Mouse (Mus musculus) small intestine, adult 2 months (tissue): ENCODE data around the gene Fbxo10. TPM values are rescaled to one million over a fixed set of nuclear protein-coding genes. Genes with fewer than 3 reads are reported as not detected.
"Not testable (repeated sequence)": the region's sequence is repeated elsewhere in the genome, so short reads cannot be mapped to it uniquely, and the experiment has no call there.

ENCODE experiments used
- H3K27ac ChIP-seq: fragments of 200-500 bp; 2 replicates; pipeline ENCODE4 v1.5.1; 2012; ENCODE audit warnings: low read depth, low read length, control low read depth, inconsistent platforms; ENCODE audit not compliant: insufficient read depth
- H3K27me3 ChIP-seq: fragments of 200-500 bp; 2 replicates; pipeline ENCODE4 v1.6.1; 2012; ENCODE audit warnings: mild to moderate bottlenecking, moderate library complexity, low read length, inconsistent platforms; ENCODE audit not compliant: control insufficient read depth, insufficient read depth
- H3K36me3 ChIP-seq: fragments of 200-500 bp; 2 replicates; pipeline ENCODE4 v1.6.1; 2012; ENCODE audit warnings: mild to moderate bottlenecking, low read length, control low read depth, inconsistent platforms; ENCODE audit not compliant: control insufficient read depth, insufficient read depth
- H3K4me1 ChIP-seq: fragments of 200-500 bp; 2 replicates; pipeline ENCODE4 v1.6.1; 2012; ENCODE audit warnings: low read length, inconsistent platforms, mixed read lengths; ENCODE audit not compliant: control insufficient read depth, insufficient read depth, insufficient read length
- H3K4me3 ChIP-seq: fragments of 200-500 bp; 2 replicates; pipeline ENCODE4 v1.5.1; 2012; ENCODE audit warnings: low read depth, mild to moderate bottlenecking, control low read depth, inconsistent platforms, low read length, moderate library complexity
- CTCF ChIP-seq: fragments of 200-500 bp; IDR thresholded peaks from 2 replicates; pipeline ENCODE4 v1.5.1; 2012; ENCODE audit warnings: low read depth, mild to moderate bottlenecking, control low read depth, inconsistent platforms, low read length, moderate library complexity, mixed read lengths; ENCODE audit not compliant: insufficient replicate concordance, insufficient read length; ENCODE audit errors: extremely low read depth
- POLR2A ChIP-seq: fragments of 200-500 bp; IDR thresholded peaks from 2 replicates; pipeline ENCODE4 v1.6.1; 2012; ENCODE audit warnings: low read depth, mild to moderate bottlenecking, control low read depth, inconsistent platforms, low read length, moderate library complexity
- WGBS: fragments of 180-500 bp; shearing (Covaris S2); methylation state at CpG from one replicate; pipeline ENCODE4 v1.1.7; 2018; 5-methylcytosine and 5-hydroxymethylcytosine counted together
- polyA plus RNA-seq: library from polyadenylated mRNA; depleted of rRNA; stranded (reverse); fragments of >200 nt; gene quantifications from 2 replicates; pipeline ENCODE4 v1.2.3, GENCODE M21; 2012

Fbxo10 gene
- polyA plus RNA-seq, 1 experiment: 2.4 TPM

GRCm38 (mm10) chr4:45072261-45072973 lies 12.0 kb downstream of the Fbxo10 start:
- no peak for TF ChIP-seq POLR2A
- TF ChIP-seq CTCF: no peak
- 71% methylated on average over 15 of the region's 15 CpGs for WGBS
- Histone ChIP-seq H3K4me3 (no peak overlapping the region), H3K27me3 (peaks cover 8% of the 10 kb centered on the region), H3K4me1 (no peaks in the 10 kb centered on the region), H3K36me3 (no peaks in the 10 kb centered on the region), H3K27ac (no peak overlapping the region)

GRCm38 (mm10) chr4:45067742-45068141 lies 16.7 kb downstream of the Fbxo10 start:
- Histone ChIP-seq H3K27me3 (peaks cover 12% of the 10 kb centered on the region), H3K27ac (no peak overlapping the region), H3K36me3 (no peaks in the 10 kb centered on the region), H3K4me3 (no peak overlapping the region), H3K4me1 (no peaks in the 10 kb centered on the region)
- 81% methylated on average over 4 of the region's 4 CpGs for WGBS
- TF ChIP-seq POLR2A (no peak), CTCF (no peak)

- H3K36me3 ChIP-seq: no peaks in the 10 kb centered on the region
- WGBS: 48% methylated on average over 2 of the region's 2 CpGs
- TF ChIP-seq POLR2A: no peak
- TF ChIP-seq CTCF: no peak
- H3K27ac ChIP-seq: no peak overlapping the region
- no peak overlapping the region for H3K4me3 ChIP-seq
- no peaks in the 10 kb centered on the region for H3K4me1 ChIP-seq
- H3K27me3 ChIP-seq: peaks cover 7% of the 10 kb centered on the region
These were observed 18.2 kb downstream of the Fbxo10 start for GRCm38 (mm10) chr4:45066036-45066730.

- WGBS: 39% methylated on average over 2 of the region's 2 CpGs
- Histone ChIP-seq H3K27me3 (peaks cover 18% of the 10 kb centered on the region), H3K4me3 (no peak overlapping the region), H3K27ac (no peak overlapping the region), H3K4me1 (no peaks in the 10 kb centered on the region), H3K36me3 (no peaks in the 10 kb centered on the region)
- TF ChIP-seq POLR2A (no peak), CTCF (no peak)
These were observed 19.8 kb downstream of the Fbxo10 start for GRCm38 (mm10) chr4:45064577-45064976.

DNA sequence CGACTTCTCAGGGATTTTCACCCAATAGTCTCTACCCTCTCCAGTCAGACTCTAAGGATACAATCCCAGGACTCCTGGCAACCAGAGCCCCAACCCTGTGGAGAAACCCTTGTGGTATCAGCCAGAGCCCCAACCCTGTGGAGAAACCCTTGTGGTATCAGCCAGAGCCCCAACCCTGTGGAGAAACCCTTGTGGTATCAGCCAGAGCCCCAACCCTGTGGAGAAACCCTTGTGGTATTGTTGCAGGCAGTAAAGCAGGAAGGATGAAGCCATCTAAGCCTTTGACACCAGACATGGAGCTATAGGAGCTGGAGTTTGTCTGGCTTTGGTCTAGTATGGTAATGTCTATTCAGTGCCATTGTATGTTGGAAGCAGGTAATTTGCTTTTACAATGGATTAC lies 20.6 kb downstream of the Fbxo10 start:
- WGBS: 92% methylated on average over 1 of the region's 1 CpGs
- H3K4me3 ChIP-seq, H3K36me3 ChIP-seq, H3K27ac ChIP-seq, H3K4me1 ChIP-seq: not testable (repeated sequence)
- H3K27me3 ChIP-seq: peaks cover 21% of the 10 kb centered on the region

- TF ChIP-seq POLR2A (no peak), CTCF (no peak)
- Histone ChIP-seq H3K4me1 (no peaks in the 10 kb centered on the region), H3K27me3 (peaks cover 14% of the 10 kb centered on the region), H3K36me3 (no peaks in the 10 kb centered on the region), H3K27ac (no peak overlapping the region), H3K4me3 (no peak overlapping the region)
- WGBS: 83% methylated on average over 8 of the region's 8 CpGs
These were observed 29.0 kb downstream of the Fbxo10 start for GRCm38 (mm10) chr4:45055451-45055850.

- no peaks in the 10 kb centered on the region for H3K36me3 ChIP-seq
- 38% methylated on average over 3 of the region's 3 CpGs for WGBS
- no peak for TF ChIP-seq POLR2A
- peak; percentile 19; the same call in 1 of the 2 replicates for TF ChIP-seq CTCF
These were observed 29.5 kb downstream of the Fbxo10 start for GRCm38 (mm10) chr4:45054862-45055261.

More at GRCm38 (mm10) chr4:45054862-45055261, 29.5 kb downstream of the Fbxo10 start:
- H3K4me1 ChIP-seq: no peaks in the 10 kb centered on the region
- no peak overlapping the region for H3K4me3 ChIP-seq
- H3K27ac ChIP-seq: no peak overlapping the region
- peaks cover 9% of the 10 kb centered on the region for H3K27me3 ChIP-seq
